Mouse (Mus musculus): ENCODE results near the gene Cyp1a1. TPM values are rescaled to one million over a fixed set of nuclear protein-coding genes. Genes with fewer than 3 reads are reported as not detected.

Cyp1a1 gene
- polyA plus RNA-seq, 1 experiment from 2014 or later, result not detected

DNA sequence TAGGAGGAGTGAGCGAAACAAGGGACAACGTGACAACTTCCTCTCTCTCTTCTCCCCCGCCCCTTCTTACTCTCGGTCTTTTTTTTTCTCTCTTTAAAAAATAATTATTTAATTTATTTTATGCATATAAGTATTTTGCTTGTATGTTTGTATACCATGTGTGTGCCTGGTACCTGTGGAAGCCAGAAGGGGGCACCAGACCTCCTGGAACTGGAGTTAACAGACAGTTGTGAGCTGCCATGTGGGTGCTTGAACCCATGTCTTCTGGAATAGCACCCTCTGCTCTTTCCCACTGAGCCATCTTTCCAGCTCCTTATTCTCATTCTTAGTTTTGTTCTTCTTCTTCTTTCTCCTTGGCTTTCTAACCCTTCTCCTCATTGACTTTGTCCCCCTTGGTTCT lies 28.8 kb upstream of the Cyp1a1 start:
- Histone ChIP-seq H3K4me2 (replicated peaks) (no peak overlapping the region), H3K4me3 (no peak overlapping the region), H3K9me3 (no peaks in the 10 kb centered on the region), H3K9ac (no peak overlapping the region; the same call in 1 of the 2 replicates), H3K27me3 (peaks cover 12% of the 10 kb centered on the region), H3K4me1 (no peaks in the 10 kb centered on the region), H3K27ac (no peak overlapping the region), H3K36me3 (no peaks in the 10 kb centered on the region)
- no peak for ATAC-seq (ENCODE audit: low FRiP score, low read depth)
- 81% methylated on average over 4 of the region's 4 CpGs for WGBS

DNA sequence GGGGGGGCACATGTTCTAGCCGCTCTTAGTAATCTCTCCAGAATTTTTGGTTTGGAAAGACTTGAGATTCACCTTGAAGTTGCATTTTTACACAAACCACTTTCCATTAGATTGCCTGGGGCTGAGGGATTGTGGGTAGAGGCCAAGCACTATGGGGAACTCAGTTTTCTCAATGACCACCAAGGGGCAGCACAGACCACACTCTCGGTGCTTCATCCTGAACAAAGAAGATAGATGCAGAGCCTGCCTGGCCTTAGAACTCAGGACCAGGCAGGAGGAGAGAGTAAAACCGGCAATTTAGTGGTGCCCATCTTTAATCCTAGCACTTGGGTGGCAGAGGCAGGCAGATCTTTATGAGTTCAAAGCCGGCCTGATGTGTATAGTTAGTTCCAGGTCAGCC lies 28.0 kb upstream of the Cyp1a1 start:
- no peak; the same call in 1 of the 2 replicates for ATAC-seq (ENCODE audit: low FRiP score, low read depth)
- 29% methylated on average over 4 of the region's 4 CpGs for WGBS

DNA sequence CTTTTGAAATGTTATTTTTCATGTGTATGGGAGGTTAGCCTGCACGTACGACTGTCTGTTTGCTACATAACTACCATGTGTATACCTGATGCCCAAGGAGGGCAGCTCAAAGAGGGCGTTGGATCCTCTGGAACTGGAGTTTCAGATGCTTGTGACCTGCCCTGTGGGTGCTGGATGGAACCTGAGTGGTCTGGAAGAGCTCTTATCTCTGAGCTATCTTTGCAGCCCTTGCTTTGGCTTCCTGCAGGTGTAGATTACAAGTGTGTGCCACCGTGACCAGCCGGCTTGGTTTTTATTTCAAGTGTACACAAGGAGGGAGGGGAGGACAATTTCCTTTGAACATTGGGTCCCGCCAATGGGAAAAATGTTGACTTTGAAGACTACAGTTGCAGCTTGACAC lies 27.2 kb upstream of the Cyp1a1 start:
- Histone ChIP-seq H3K36me3 (no peaks in the 10 kb centered on the region), H3K27ac (no peak overlapping the region), H3K9ac (no peak overlapping the region), H3K4me1 (no peaks in the 10 kb centered on the region), H3K9me3 (no peaks in the 10 kb centered on the region), H3K27me3 (no peaks in the 10 kb centered on the region), H3K4me3 (no peak overlapping the region), H3K4me2 (replicated peaks) (no peak overlapping the region)
- 72% methylated on average over 6 of the region's 6 CpGs for WGBS
- no peak for ATAC-seq (ENCODE audit: low FRiP score, low read depth)

More for the DNA sequence above, 28.0 kb upstream of the Cyp1a1 start:
- no peak overlapping the region; the same call in 1 of the 2 replicates for H3K9ac ChIP-seq
- no peak overlapping the region for H3K27ac ChIP-seq
- H3K4me1 ChIP-seq, result no peaks in the 10 kb centered on the region
- H3K36me3 ChIP-seq, result no peaks in the 10 kb centered on the region
- no peak overlapping the region for H3K4me3 ChIP-seq
- peaks cover 4% of the 10 kb centered on the region for H3K27me3 ChIP-seq
- H3K9me3 ChIP-seq, result no peaks in the 10 kb centered on the region
- H3K4me2 ChIP-seq (replicated peaks), result no peak overlapping the region

DNA sequence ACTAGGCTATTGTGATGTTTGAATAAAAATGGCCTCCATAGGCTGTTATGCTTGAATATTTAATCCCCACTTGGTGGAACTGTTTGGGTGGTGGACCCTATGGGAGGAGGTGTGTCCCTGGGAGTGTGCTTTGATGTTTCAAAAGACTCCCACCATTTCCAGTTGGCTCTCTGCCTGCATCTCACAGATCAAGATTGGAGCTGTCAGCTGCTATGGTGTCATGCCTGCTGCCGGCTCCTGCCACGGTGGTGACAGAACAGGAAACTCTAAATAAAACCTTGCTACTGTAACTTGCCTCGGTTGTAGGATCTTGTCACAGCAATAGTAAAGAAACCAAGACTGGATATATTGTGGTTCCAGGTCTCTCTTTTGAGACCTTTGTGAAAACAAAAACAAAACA lies 26.2 kb upstream of the Cyp1a1 start:
- no peak overlapping the region for H3K4me3 ChIP-seq
- H3K4me1 ChIP-seq, result no peaks in the 10 kb centered on the region
- no peak overlapping the region for H3K9ac ChIP-seq
- no peaks in the 10 kb centered on the region for H3K9me3 ChIP-seq
- no peak overlapping the region for H3K27ac ChIP-seq
- no peaks in the 10 kb centered on the region for H3K36me3 ChIP-seq
- no peak for ATAC-seq (ENCODE audit: low FRiP score, low read depth)
- no peaks in the 10 kb centered on the region for H3K27me3 ChIP-seq
- no peak overlapping the region for H3K4me2 ChIP-seq (replicated peaks)
- 67% methylated on average over 3 of the region's 3 CpGs for WGBS

GRCm38 (mm10) chr9:57664616-57665015 lies 23.1 kb upstream of the Cyp1a1 start:
- no peak overlapping the region for H3K9ac ChIP-seq
- no peaks in the 10 kb centered on the region for H3K27me3 ChIP-seq
- H3K4me2 ChIP-seq (replicated peaks), result no peak overlapping the region
- no peak overlapping the region for H3K4me3 ChIP-seq
- H3K4me1 ChIP-seq, result no peaks in the 10 kb centered on the region
- ATAC-seq (ENCODE audit: low FRiP score, low read depth), result no peak
- H3K36me3 ChIP-seq, result no peaks in the 10 kb centered on the region
- WGBS, result 61% methylated on average over 7 of the region's 7 CpGs
- no peak overlapping the region for H3K27ac ChIP-seq
- H3K9me3 ChIP-seq, result no peaks in the 10 kb centered on the region

GRCm38 (mm10) chr9:57666536-57666935 lies 21.2 kb upstream of the Cyp1a1 start:
- 81% methylated on average over 8 of the region's 8 CpGs for WGBS

GRCm38 (mm10) chr9:57667136-57667535 lies 20.6 kb upstream of the Cyp1a1 start:
- no peaks in the 10 kb centered on the region for H3K27me3 ChIP-seq
- H3K36me3 ChIP-seq, result no peaks in the 10 kb centered on the region
- no peak for ATAC-seq (ENCODE audit: low FRiP score, low read depth)
- no peaks in the 10 kb centered on the region for H3K9me3 ChIP-seq
- no peak overlapping the region for H3K4me2 ChIP-seq (replicated peaks)
- WGBS, result 73% methylated on average over 3 of the region's 3 CpGs
- no peaks in the 10 kb centered on the region for H3K4me1 ChIP-seq
- no peak overlapping the region for H3K4me3 ChIP-seq
- no peak overlapping the region for H3K27ac ChIP-seq
- H3K9ac ChIP-seq, result no peak overlapping the region

More at GRCm38 (mm10) chr9:57666536-57666935, 21.2 kb upstream of the Cyp1a1 start:
- Histone ChIP-seq H3K4me1 (no peaks in the 10 kb centered on the region), H3K27ac (no peak overlapping the region), H3K9ac (no peak overlapping the region), H3K36me3 (no peaks in the 10 kb centered on the region), H3K4me3 (no peak overlapping the region), H3K27me3 (no peaks in the 10 kb centered on the region), H3K4me2 (replicated peaks) (no peak overlapping the region), H3K9me3 (no peaks in the 10 kb centered on the region)
- ATAC-seq (ENCODE audit: low FRiP score, low read depth), result no peak

DNA sequence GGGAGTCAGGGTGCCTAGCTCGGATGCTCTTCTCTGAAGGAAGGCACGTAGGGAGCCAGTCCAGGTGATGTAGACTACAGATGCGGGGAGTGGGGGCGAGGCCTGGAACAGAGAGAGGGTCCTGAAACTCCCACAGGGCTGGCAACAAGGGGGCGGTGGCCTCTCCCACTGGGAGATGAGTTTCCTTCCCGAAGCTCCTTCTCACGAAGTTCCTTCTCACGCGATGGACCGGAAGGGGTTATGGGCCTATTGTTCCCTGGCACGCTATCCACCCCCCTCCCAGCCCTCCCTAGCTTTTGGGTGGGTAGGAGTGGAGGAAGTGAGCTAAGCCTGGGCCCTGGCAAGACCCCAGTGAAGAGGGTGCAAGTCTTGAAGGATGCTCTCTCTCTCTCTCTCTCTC lies 19.9 kb upstream of the Cyp1a1 start:
- no peak overlapping the region for H3K27ac ChIP-seq
- no peak overlapping the region for H3K9ac ChIP-seq
- H3K9me3 ChIP-seq, result no peaks in the 10 kb centered on the region
- H3K27me3 ChIP-seq, result no peaks in the 10 kb centered on the region
- H3K4me2 ChIP-seq (replicated peaks), result no peak overlapping the region
- no peaks in the 10 kb centered on the region for H3K4me1 ChIP-seq
- no peak for ATAC-seq (ENCODE audit: low FRiP score, low read depth)
- no peak overlapping the region for H3K4me3 ChIP-seq
- no peaks in the 10 kb centered on the region for H3K36me3 ChIP-seq
- 72% methylated on average over 11 of the region's 11 CpGs for WGBS

DNA sequence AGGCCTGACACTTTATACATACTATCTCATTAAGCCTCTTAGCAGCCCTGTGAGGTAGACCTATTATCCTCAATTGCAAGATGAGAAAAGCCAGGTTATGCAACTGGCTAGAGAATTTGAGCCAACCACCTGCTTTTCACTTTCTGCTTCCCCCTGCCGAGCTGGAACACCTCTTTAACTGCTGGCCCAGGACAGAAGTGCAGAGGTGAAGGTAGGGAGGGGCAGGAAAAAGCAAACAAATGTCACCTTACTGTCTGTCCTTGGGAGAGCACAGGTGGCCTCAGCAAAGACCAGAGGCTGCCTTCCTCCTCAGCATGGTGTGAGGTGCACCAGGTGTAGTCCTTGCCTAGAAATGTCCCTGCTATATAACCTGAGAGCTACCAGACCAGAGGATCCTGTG lies 19.5 kb upstream of the Cyp1a1 start:
- ATAC-seq (ENCODE audit: low FRiP score, low read depth), result no peak

GRCm38 (mm10) chr9:57669566-57669965 lies 18.2 kb upstream of the Cyp1a1 start:
- Histone ChIP-seq H3K27me3 (no peaks in the 10 kb centered on the region), H3K9ac (no peak overlapping the region), H3K4me2 (replicated peaks) (no peak overlapping the region), H3K9me3 (no peaks in the 10 kb centered on the region), H3K4me1 (no peaks in the 10 kb centered on the region), H3K36me3 (no peaks in the 10 kb centered on the region), H3K4me3 (no peak overlapping the region), H3K27ac (no peak overlapping the region)
- no peak for ATAC-seq (ENCODE audit: low FRiP score, low read depth)
- 77% methylated on average over 3 of the region's 3 CpGs for WGBS

More for the DNA sequence above, 19.5 kb upstream of the Cyp1a1 start:
- H3K36me3 ChIP-seq, result no peaks in the 10 kb centered on the region
- 25% methylated on average over 1 of the region's 1 CpGs for WGBS
- H3K4me3 ChIP-seq, result no peak overlapping the region
- H3K9ac ChIP-seq, result no peak overlapping the region
- H3K4me1 ChIP-seq, result no peaks in the 10 kb centered on the region
- H3K27me3 ChIP-seq, result no peaks in the 10 kb centered on the region
- H3K9me3 ChIP-seq, result no peaks in the 10 kb centered on the region
- H3K4me2 ChIP-seq (replicated peaks), result no peak overlapping the region
- no peak overlapping the region for H3K27ac ChIP-seq

DNA sequence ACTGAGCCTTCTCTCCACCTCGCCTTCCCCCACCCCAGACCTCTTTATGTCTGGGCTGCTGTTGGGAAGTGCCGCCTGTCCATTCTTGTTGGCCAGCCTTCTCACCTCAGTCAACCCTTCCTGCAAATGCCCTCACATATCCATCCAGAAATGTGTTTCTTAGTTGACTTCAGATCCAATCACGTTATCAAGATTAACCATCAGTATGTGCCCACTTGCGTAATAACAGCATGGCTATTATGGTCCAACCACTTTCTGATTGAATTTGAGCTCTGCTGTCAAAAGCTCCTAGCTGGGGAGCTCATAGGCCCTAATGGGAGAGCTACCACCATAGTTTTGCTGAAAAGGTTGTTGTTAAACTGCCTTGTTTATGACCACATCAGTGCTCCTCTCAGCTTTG lies 16.7 kb upstream of the Cyp1a1 start:
- Histone ChIP-seq H3K27me3 (no peaks in the 10 kb centered on the region), H3K9me3 (no peaks in the 10 kb centered on the region), H3K4me2 (replicated peaks) (no peak overlapping the region), H3K36me3 (no peaks in the 10 kb centered on the region), H3K4me3 (no peak overlapping the region), H3K4me1 (no peaks in the 10 kb centered on the region), H3K9ac (no peak overlapping the region), H3K27ac (no peak overlapping the region)
- 92% methylated on average over 4 of the region's 4 CpGs for WGBS
- ATAC-seq (ENCODE audit: low FRiP score, low read depth), result no peak

GRCm38 (mm10) chr9:57671500-57671899 lies 16.2 kb upstream of the Cyp1a1 start:
- WGBS, result 74% methylated on average over 5 of the region's 5 CpGs
- H3K27me3 ChIP-seq, result no peaks in the 10 kb centered on the region

DNA sequence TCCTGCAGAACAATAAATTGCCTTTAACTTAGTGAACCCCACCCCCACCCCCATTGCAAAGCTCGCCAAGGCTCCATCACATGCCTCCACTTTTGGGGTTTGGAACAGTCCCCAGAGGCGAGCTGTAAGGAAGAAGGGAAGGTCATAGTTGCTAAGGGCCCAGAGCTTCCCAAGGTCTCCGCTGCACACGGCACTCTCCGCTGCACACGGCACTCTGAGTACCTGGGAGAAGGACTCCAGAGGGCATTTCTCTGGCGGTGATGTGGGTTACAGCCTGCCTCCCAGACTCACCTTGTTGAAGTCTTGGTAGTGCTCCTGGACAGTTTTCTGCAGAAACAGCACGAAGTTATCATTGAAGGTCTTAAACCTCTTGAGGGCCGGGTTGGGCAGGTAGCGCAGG lies 6.3 kb upstream of the Cyp1a1 start:
- H3K27ac ChIP-seq, result no peak overlapping the region
- no peak overlapping the region for H3K9ac ChIP-seq
- WGBS, result 81% methylated on average over 10 of the region's 10 CpGs
- no peak overlapping the region for H3K4me2 ChIP-seq (replicated peaks)
- H3K4me3 ChIP-seq, result no peak overlapping the region
- no peaks in the 10 kb centered on the region for H3K27me3 ChIP-seq
- no peaks in the 10 kb centered on the region for H3K4me1 ChIP-seq
- H3K9me3 ChIP-seq, result no peaks in the 10 kb centered on the region
- ATAC-seq (ENCODE audit: low FRiP score, low read depth), result no peak
- no peaks in the 10 kb centered on the region for H3K36me3 ChIP-seq

More at GRCm38 (mm10) chr9:57671500-57671899, 16.2 kb upstream of the Cyp1a1 start:
- Histone ChIP-seq H3K27ac (no peak overlapping the region), H3K9me3 (no peaks in the 10 kb centered on the region), H3K4me3 (no peak overlapping the region), H3K4me1 (no peaks in the 10 kb centered on the region), H3K4me2 (replicated peaks) (no peak overlapping the region), H3K36me3 (no peaks in the 10 kb centered on the region), H3K9ac (no peak overlapping the region)
- ATAC-seq (ENCODE audit: low FRiP score, low read depth), result no peak
